Mouse (Mus musculus) lung, postnatal 4 days (tissue): ENCODE data around the gene Ifi44.

Experiments used
- DNase-seq, 2 experiments: peaks; one replicate each; pipeline ENCODE4 v3.0.0; 2021

Ifi44 gene

DNA sequence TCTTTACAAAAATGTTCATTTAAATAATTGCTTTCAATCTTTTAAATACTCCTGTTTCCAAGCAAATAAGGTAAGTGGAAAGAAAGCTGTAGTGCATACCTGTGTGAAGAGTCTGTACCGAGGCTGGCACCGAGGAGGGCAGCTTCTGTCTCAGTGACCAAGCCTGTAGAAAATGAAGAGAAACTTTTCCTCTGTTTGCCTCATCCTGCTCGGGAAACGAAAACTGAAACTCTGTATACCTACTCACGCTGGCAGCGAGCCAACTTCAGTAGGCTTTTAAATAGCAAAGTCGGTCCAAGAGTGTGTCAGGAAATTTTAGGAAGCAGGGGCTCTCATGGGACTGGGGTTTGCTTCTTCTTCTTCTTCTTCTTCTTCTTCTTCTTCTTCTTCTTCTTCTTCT lies at the start of gene Ifi44:
Gene Ifi44, minus strand, starts transcription at position 224 of the 400 bp plus-strand sequence.
- DNase-seq: peak; percentile 12 to 25

DNA sequence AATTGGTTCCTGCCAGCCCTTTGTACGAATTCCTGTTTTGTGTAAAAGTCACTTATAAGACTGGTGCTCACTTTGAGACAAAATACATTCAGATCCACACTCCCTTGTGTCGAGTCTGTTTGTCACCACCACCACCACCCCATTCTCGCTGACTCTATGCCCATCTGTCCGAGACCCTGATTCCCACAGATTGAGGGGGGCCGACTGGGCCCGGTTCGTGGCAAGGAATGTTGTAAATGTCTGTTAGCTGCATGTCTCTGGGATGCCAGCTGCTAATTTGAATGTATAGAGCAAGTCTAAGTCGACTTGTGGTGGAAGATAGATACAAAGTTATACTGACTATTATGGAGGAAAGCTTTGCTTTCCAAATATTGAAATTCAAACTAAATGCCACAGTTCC lies 38.9 kb upstream of the Ifi44 start:
- no peak for DNase-seq

DNA sequence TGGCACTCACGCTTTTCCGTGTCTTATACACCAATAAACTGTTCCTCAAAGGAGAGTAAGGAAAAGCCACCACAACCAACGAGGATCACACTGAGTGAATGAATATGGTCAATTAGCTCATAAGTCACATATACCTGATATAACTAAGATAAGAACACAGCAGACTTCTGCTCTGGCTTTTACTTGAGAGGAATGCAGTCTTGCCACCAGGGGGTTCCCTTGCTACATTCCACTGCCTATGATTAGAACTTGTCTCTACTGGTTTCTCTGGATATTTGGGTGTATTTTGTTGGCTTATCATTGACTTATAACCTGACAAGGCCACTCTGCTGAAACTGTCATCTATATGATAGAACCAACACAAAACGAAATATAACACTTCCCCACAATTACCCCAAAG lies 25.3 kb upstream of the Ifi44 start:
- peak in 1 of 2 experiments; percentile 35 for DNase-seq

DNA sequence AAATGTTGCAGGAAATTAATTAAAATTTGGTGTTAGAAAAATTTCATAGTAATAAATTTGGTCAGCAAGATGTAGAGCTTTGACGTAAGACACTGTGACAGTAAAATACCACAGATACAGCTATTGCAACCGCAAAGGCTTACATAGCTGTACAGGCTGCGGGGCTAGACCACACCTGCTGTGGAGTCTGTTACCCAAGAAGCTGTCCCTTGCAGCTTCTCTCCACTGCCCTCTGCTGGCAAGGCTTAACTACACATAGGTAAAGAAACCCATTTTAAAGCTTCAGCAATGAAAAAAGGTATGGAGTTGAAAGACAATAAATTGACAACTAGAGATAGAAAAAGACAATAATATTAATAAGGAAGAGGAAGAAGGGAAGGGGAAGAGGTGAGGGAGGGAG lies 21.3 kb upstream of the Ifi44 start:
- DNase-seq: peak in 1 of 2 experiments; percentile 42

DNA sequence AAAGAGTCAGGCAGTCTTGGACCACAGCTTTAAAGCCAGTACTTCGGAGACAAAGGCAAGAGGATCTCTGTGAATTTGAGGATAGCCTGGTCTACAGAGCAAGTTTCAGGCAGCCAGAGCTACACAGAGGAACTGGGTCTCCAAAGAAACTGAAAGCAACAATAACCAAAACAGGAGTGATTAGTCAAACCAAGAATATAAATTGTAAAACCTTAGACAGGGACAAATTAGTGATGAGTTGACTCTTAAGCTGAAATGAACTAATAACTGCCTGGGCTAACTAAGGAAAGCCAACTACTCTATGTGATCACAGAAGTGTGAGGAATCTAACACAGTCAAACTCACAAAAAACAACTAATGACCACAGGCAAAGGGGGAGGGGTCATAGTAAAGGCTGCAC lies 1.2 kb downstream of the Ifi44 start:
- DNase-seq: no peak

DNA sequence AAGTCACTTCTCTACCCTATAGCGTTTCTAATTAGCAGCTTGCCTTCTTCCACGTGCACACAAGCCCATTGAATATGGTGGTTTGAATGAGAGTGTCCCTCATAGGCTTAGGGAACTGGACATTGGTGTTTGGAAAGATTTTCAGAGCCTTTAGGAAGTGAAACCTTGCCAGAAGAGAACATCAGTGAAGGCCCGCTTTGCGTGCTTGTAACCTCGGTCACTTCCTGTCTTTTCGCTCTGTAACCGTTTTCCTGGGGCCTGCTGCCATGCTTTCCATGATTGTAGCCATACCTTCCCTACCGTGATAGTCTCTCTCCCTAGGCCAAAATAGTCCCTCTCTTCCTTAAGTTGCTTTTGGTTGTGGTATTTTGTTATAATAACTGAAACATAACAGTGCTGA lies 3.7 kb downstream of the Ifi44 start:
- no peak for DNase-seq

DNA sequence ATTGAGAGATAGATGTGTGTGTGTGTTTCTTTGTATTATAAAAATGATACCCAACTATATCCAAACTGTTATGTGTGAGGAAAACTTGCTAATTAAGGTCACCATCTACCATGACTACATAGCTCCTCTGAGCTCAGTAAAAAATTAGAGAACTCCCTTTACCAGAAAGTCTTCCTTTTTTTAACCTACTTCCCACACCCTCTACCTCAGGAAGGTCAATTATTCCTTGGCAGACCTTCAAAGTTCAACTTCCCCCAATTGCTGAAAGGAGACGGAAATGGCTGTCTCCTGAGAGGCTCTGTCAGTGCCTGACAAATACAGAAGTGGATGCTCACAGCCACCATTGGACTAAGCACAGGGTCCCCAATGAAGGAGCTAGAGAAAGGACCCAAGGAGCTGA lies 7.5 kb downstream of the Ifi44 start:
- no peak for DNase-seq

DNA sequence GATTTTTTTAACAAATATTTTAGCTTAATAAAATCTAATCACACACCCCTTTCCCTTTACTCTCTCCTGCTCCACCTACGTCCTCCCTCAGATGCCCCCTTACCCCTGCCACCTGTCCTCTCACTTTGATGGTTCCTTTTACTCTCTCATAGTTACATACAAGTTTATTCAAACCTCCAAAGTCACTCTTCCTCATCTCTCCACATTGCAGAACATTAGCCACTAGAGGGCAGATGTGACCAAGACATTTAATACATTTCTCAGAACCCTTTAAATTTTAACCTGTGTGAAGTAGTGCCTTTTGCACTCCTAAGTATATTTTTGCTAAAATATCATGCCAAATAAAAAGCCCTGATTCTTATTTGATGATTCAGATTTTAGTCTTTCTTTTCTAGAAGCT lies 33.5 kb downstream of the Ifi44 start:
- DNase-seq: no peak

DNA sequence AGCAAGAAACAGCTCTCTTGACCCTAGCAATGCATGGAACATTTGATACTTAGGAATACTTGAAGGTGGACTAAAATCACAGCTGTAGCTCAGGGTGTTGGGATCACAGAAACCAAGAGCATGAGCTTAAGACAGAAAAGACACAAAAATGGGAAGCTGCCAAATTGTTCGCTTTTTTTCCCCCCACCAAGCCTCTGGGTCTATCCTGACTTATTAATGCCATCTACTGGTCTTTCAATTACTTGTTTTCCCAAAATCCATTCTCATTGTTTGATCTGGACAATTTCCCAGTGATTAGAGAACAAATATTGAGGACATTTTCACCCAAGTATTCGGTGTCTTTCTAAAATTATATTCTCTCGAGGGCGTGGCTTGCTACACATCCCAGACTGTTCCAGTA lies 42.4 kb downstream of the Ifi44 start:
- DNase-seq: no peak
